Mouse (Mus musculus): ENCODE measurements around the gene Defa28.
"Not testable (repeated sequence)": the region's sequence is repeated elsewhere in the genome, so short reads cannot be mapped to it uniquely, and the experiment has no call there.

The Defa28 gene

GRCm38 (mm10) chr8:21582706-21583105, at the start of gene Defa28:
TSS of gene Defa28 (plus strand) at chr8:21583006.
- DNase-seq, result not testable (repeated sequence)

GRCm38 (mm10) chr8:21565086-21565485, 17.7 kb upstream of the Defa28 start, which contains the start of gene Defa37:
TSS of gene Defa37 (plus strand) at chr8:21565386.
- DNase-seq, result not testable (repeated sequence)

- not testable (repeated sequence) for DNase-seq
These were observed 11.6 kb downstream of the Defa28 start, which contains the start of gene Gm7861 for GRCm38 (mm10) chr8:21594408-21594807. TSS of gene Gm7861 (minus strand) at chr8:21594508.

GRCm38 (mm10) chr8:21617883-21618282, 35.1 kb downstream of the Defa28 start, which contains the start of gene Defa26:
TSS of gene Defa26 (plus strand) at chr8:21618183.
- not testable (repeated sequence) for DNase-seq

All from right cerebral cortex, postnatal 14 days (tissue).